Mouse (Mus musculus) heart, adult 2 months (tissue): ENCODE results near the gene Gucy2c. TPM values are rescaled to one million over a fixed set of nuclear protein-coding genes. Genes with fewer than 3 reads are reported as not detected.

Source experiments
- DNase-seq, 2 experiments: peaks; one replicate each; pipeline ENCODE4 v3.0.0; 2021
- H3K27ac ChIP-seq: fragments of 200-600 bp; 2 replicates; pipeline ENCODE4 v1.8.1; 2022
- H3K27me3 ChIP-seq: fragments of 200-500 bp; 2 replicates; pipeline ENCODE4 v1.6.1; 2012; ENCODE audit warnings: mild to moderate bottlenecking, low read length, inconsistent platforms, mixed read lengths; ENCODE audit not compliant: control insufficient read depth, insufficient read depth
- H3K36me3 ChIP-seq: fragments of 200-500 bp; 2 replicates; pipeline ENCODE4 v1.6.1; 2012; ENCODE audit warnings: low read length, inconsistent platforms; ENCODE audit not compliant: control insufficient read depth, insufficient read depth
- H3K4me1 ChIP-seq: fragments of 200-500 bp; 2 replicates; pipeline ENCODE4 v1.6.1; 2011; ENCODE audit warnings: low read length; ENCODE audit not compliant: control insufficient read depth, insufficient read depth
- H3K4me3 ChIP-seq: fragments of 200-600 bp; 2 replicates; pipeline ENCODE4 v1.8.1; 2022
- H3K79me2 ChIP-seq: fragments of 200-500 bp; replicated peaks from 2 replicates; pipeline ENCODE4 v1.6.1; 2012; ENCODE audit warnings: mild to moderate bottlenecking, inconsistent platforms, low read length, moderate library complexity, mixed read lengths; ENCODE audit not compliant: control insufficient read depth, insufficient read depth
- H3K9ac ChIP-seq: fragments of 200-500 bp; 2 replicates; pipeline ENCODE4 v1.6.1; 2012; ENCODE audit warnings: low read depth, mild to moderate bottlenecking, control low read depth, inconsistent platforms, low read length, mixed read lengths
- CTCF ChIP-seq: fragments of 200-600 bp; IDR thresholded peaks from 2 replicates; pipeline ENCODE4 v1.8.1; 2022; ENCODE audit warnings: antibody characterized with exemption, mild to moderate bottlenecking, moderate library complexity
- EP300 ChIP-seq: fragments of 200-500 bp; IDR thresholded peaks from 2 replicates; pipeline ENCODE4 v1.6.1; 2011; ENCODE audit warnings: low read depth, low read length, control low read depth; ENCODE audit not compliant: insufficient read depth
- POLR2A ChIP-seq: fragments of 200-500 bp; IDR thresholded peaks from 2 replicates; pipeline ENCODE4 v1.6.1; 2011; ENCODE audit warnings: mild to moderate bottlenecking, low read depth, low read length, control low read depth; ENCODE audit not compliant: insufficient read depth
- WGBS: fragments of 180-500 bp; shearing (Covaris S2); methylation state at CpG from one replicate; pipeline ENCODE4 v1.1.7; 2018; 5-methylcytosine and 5-hydroxymethylcytosine counted together
- intact Hi-C: fragments of 180-260 bp; cut with DNase I; formaldehyde crosslinking; loops from one replicate; pipeline ENCODE4 v1.15.1; 2025
- microRNA-seq, 2 experiments: library from miRNA; unstranded; fragments of <30 nt; microRNA quantifications; one replicate each; pipeline ENCODE4 v1.2.0; 2021
- polyA plus RNA-seq: library from polyadenylated mRNA; depleted of rRNA; stranded (reverse); fragments of >200 nt; gene quantifications from 2 replicates; pipeline ENCODE4 v1.2.3, GENCODE M21; 2012; rRNA removed
- total RNA-seq, 2 experiments: library from RNA; stranded (reverse); gene quantifications; 2 replicates each; pipeline ENCODE4 v1.2.3; 2021

Gene Gucy2c
- total and polyA plus RNA-seq, 3 experiments: not detected

DNA sequence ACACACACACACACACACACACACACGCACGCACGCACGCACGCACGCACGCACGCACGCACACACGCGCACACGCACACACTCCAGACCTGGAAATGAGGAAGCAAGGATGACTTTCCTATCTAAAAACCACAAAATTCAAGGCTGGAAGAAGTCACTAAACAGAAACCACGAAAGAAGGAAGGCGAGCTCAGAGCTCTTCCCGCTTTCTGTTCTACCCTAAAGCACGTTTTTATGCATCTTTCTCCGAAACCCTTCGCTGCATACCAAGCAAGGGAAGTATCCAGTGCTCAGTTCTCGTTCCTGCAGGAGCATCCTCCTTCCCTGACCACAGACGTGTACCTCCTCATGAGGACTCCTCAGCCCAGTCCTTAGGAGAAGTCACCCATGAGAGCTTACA, 127.1 kb downstream of the Gucy2c start:
- Histone ChIP-seq H3K79me2 (no peaks in the 10 kb centered on the region), H3K4me3 (no peak overlapping the region), H3K9ac (no peak overlapping the region), H3K27me3 (no peaks in the 10 kb centered on the region), H3K27ac (no peak overlapping the region), H3K4me1 (no peaks in the 10 kb centered on the region; the same call in 1 of the 2 replicates), H3K36me3 (no peaks in the 10 kb centered on the region)
- no peak for DNase-seq
- no peak for TF ChIP-seq EP300
- TF ChIP-seq POLR2A: no peak
- no peak for TF ChIP-seq CTCF
- 90% methylated on average over 20 of the region's 20 CpGs for WGBS
- intact Hi-C loops: no loop called here

DNA sequence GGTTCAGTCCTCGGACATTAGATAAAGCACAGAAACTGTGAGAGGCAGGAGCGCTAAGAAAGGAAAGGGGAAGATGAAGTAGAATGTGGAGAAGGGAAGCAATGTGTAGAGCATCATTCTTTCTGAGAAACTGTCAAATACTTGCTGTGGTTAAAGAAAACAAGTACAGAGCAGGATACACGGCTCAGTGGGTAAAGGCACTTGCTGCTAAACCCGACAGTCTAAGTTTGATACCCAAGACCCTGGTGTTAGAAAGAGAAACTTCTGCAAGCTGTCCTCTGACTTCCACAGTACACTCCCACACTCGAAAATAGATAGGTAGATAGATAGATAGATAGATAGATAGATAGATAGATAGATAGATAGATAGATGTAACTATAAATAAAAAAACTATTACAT, 128.2 kb downstream of the Gucy2c start:
- Histone ChIP-seq H3K27ac (no peak overlapping the region), H3K4me3 (no peak overlapping the region), H3K4me1 (no peaks in the 10 kb centered on the region; the same call in 1 of the 2 replicates), H3K9ac (no peak overlapping the region), H3K27me3 (no peaks in the 10 kb centered on the region), H3K79me2 (no peaks in the 10 kb centered on the region), H3K36me3 (no peaks in the 10 kb centered on the region)
- intact Hi-C loops: no loop called here
- TF ChIP-seq CTCF (no peak), POLR2A (no peak), EP300 (no peak)
- DNase-seq: no peak
- 40% methylated on average over 5 of the region's 5 CpGs for WGBS

DNA sequence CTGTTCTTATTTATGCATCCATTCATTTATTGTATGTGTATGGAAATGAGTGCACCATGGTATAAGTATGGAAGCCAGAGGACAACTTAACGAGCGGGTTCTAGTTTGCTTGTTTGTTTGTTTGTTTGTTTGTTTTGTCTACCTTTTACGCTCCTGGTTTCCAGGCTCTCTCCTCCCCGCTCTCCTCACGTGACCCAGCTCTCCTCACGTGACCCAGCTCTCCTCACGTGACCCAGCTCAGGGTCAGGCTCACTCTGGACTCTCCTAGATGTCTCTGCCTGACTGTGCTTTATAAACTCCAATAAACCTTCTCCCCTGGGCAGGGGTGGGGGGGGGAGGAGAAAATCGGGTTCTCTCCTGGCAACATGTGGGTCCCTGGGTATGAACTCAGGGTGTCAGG, 130.9 kb downstream of the Gucy2c start:
- WGBS: 87% methylated on average over 8 of the region's 8 CpGs
- TF ChIP-seq CTCF (no peak), EP300 (no peak), POLR2A (no peak)

DNA sequence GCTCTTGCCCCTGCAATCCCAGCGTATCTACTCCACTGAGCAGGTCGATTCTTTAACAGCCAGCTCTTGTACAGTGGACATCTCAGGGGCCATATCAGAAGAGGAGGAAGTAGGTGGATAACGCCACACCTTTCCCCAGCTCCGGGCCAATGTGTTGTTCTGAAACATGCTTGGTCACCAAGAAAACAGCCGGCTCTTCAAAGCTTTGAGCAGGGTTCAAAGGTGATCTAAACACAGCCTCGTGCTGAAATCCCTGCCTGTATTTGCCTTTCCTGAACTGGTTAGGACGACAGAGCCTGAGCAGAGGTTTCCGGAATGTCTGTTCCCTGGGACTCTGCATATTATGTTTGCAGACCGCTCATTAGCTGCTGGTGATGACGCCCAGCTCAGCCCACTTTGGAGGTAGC, 134.1 kb downstream of the Gucy2c start:
- intact Hi-C loops: no loop called here
- 63% methylated on average over 10 of the region's 10 CpGs for WGBS

More for the DNA sequence above, 130.9 kb downstream of the Gucy2c start:
- H3K4me1 ChIP-seq: no peaks in the 10 kb centered on the region
- no peak overlapping the region for H3K4me3 ChIP-seq
- H3K79me2 ChIP-seq: no peaks in the 10 kb centered on the region
- no peaks in the 10 kb centered on the region for H3K27me3 ChIP-seq
- H3K9ac ChIP-seq: no peak overlapping the region
- intact Hi-C loops: no loop called here
- DNase-seq: no peak
- H3K36me3 ChIP-seq: no peaks in the 10 kb centered on the region
- no peak overlapping the region for H3K27ac ChIP-seq

More for the DNA sequence above, 134.1 kb downstream of the Gucy2c start:
- Histone ChIP-seq H3K36me3 (no peaks in the 10 kb centered on the region), H3K9ac (no peak overlapping the region), H3K4me3 (no peak overlapping the region), H3K79me2 (no peaks in the 10 kb centered on the region), H3K27ac (no peak overlapping the region), H3K27me3 (no peaks in the 10 kb centered on the region), H3K4me1 (no peaks in the 10 kb centered on the region)
- TF ChIP-seq CTCF (no peak), EP300 (no peak), POLR2A (no peak)
- no peak for DNase-seq

Small RNAs within 50 kb of the gene (microRNA-seq; reads per million reads assigned to microRNA genes)
- gene Gm44364: 0 reads per million in 2 experiments

Other genes starting within 250 kb of the Gucy2c start
- 10 to 100 TPM; 48.8 to 53.5 TPM for gene Plbd1, start 119.8 kb downstream of the Gucy2c start, total RNA-seq
- gene Plbd1, start 119.8 kb downstream of the Gucy2c start, polyA plus RNA-seq: 28.4 and 50.7 TPM in 2 replicates
- 1 to 10 TPM; 5.9 to 6.5 TPM for gene Hist4h4, start 22.6 kb upstream of the Gucy2c start, total RNA-seq
- gene Hist4h4, start 22.6 kb upstream of the Gucy2c start, polyA plus RNA-seq: 0.16 and 0.56 TPM in 2 replicates
- gene H2afj, start 26.5 kb upstream of the Gucy2c start, total RNA-seq: 10 to 100 TPM; 29.4 to 30.1 TPM
- gene H2afj, start 26.5 kb upstream of the Gucy2c start, polyA plus RNA-seq: 24.6 and 49.4 TPM in 2 replicates
- gene BC049715, start 45.9 kb upstream of the Gucy2c start, total RNA-seq: 1 to 10 TPM in 1 of 2 experiments, under 1 TPM in 1; 0.44 to 1.8 TPM
- gene BC049715, start 45.9 kb upstream of the Gucy2c start, polyA plus RNA-seq: 0.59 and 0.61 TPM in 2 replicates
- 10 to 100 TPM; 67.6 to 68.1 TPM for gene Wbp11, start 46.5 kb upstream of the Gucy2c start, total RNA-seq
- gene Wbp11, start 46.5 kb upstream of the Gucy2c start, polyA plus RNA-seq: 28.7 and 28.9 TPM in 2 replicates
- gene Smco3, start 53.7 kb upstream of the Gucy2c start, total RNA-seq: not detected
- gene Smco3, start 53.7 kb upstream of the Gucy2c start, polyA plus RNA-seq: 0.04 TPM in 1 of 2 replicates, not detected in the other
- 10 to 100 TPM; 16.3 to 19.6 TPM for gene Art4, start 76.0 kb upstream of the Gucy2c start, total RNA-seq
- 12.8 and 19.9 TPM in 2 replicates for gene Art4, start 76.0 kb upstream of the Gucy2c start, polyA plus RNA-seq
- gene Mgp, start 94.1 kb upstream of the Gucy2c start, total RNA-seq: 100 to 1,000 TPM; 409 to 433 TPM
- 1,071 and 1,296 TPM in 2 replicates for gene Mgp, start 94.1 kb upstream of the Gucy2c start, polyA plus RNA-seq
- gene Erp27, start 140.4 kb upstream of the Gucy2c start, total RNA-seq: not detected
- gene Erp27, start 140.4 kb upstream of the Gucy2c start, polyA plus RNA-seq: 0.29 and 0.51 TPM in 2 replicates
- gene Pde6h, start 142.1 kb upstream of the Gucy2c start, total RNA-seq: under 1 TPM in 1 of 2 experiments, not detected in 1; 0.30 TPM
- 0.04 and 0.26 TPM in 2 replicates for gene Pde6h, start 142.1 kb upstream of the Gucy2c start, polyA plus RNA-seq
- 10 to 100 TPM; 24.0 to 30.4 TPM for gene Arhgdib, start 160.1 kb upstream of the Gucy2c start, total RNA-seq
- gene Arhgdib, start 160.1 kb upstream of the Gucy2c start, polyA plus RNA-seq: 41.7 and 57.6 TPM in 2 replicates